Mouse (Mus musculus) thymus, adult 2 months (tissue): ENCODE data around the gene Krt18. TPM values are rescaled to one million over a fixed set of nuclear protein-coding genes. Genes with fewer than 3 reads are reported as not detected.
A peak's percentile ranks its signal among the peaks of the same experiment; 100 is the strongest.

ENCODE experiments used
- DNase-seq: peaks from one replicate; pipeline ENCODE4 v3.0.0; 2021
- H3K27ac ChIP-seq: fragments of 200-500 bp; 2 replicates; pipeline ENCODE4 v1.5.1; 2012; ENCODE audit warnings: low read length, control low read depth; ENCODE audit not compliant: control insufficient read depth, insufficient read depth
- H3K27me3 ChIP-seq: fragments of 200-500 bp; 2 replicates; pipeline ENCODE4 v1.6.1; 2012; ENCODE audit warnings: mild to moderate bottlenecking, low read length, moderate library complexity, mixed read lengths; ENCODE audit not compliant: control insufficient read depth, insufficient read depth
- H3K36me3 ChIP-seq: fragments of 200-500 bp; 2 replicates; pipeline ENCODE4 v1.6.1; 2012; ENCODE audit warnings: mild to moderate bottlenecking, low read length, moderate library complexity; ENCODE audit not compliant: control insufficient read depth, insufficient read depth
- H3K4me1 ChIP-seq: fragments of 200-500 bp; replicated peaks from 2 replicates; pipeline ENCODE4 v1.6.1; 2012; ENCODE audit warnings: low read length; ENCODE audit not compliant: control insufficient read depth, insufficient read depth
- H3K4me3 ChIP-seq: fragments of 200-500 bp; 2 replicates; pipeline ENCODE4 v1.5.1; 2012; ENCODE audit warnings: mild to moderate bottlenecking, low read length, control low read depth, moderate library complexity; ENCODE audit not compliant: control insufficient read depth, insufficient read depth
- CTCF ChIP-seq: fragments of 200-500 bp; IDR thresholded peaks from 2 replicates; pipeline ENCODE4 v1.5.1; 2012; ENCODE audit warnings: mild to moderate bottlenecking, control low read depth, low read length, moderate library complexity, borderline replicate concordance; ENCODE audit not compliant: control insufficient read depth, poor library complexity, insufficient read depth; ENCODE audit errors: extremely low read depth
- POLR2A ChIP-seq: fragments of 200-500 bp; IDR thresholded peaks from 2 replicates; pipeline ENCODE4 v1.6.1; 2012; ENCODE audit warnings: mild to moderate bottlenecking, low read length, control low read depth, moderate library complexity; ENCODE audit not compliant: control insufficient read depth, poor library complexity, insufficient read depth; ENCODE audit errors: extremely low read depth
- WGBS: fragments of 180-500 bp; shearing (Covaris S2); methylation state at CpG from one replicate; pipeline ENCODE4 v1.1.7; 2018; 5-methylcytosine and 5-hydroxymethylcytosine counted together
- polyA plus RNA-seq: library from polyadenylated mRNA; depleted of rRNA; stranded (reverse); fragments of >200 nt; gene quantifications from 2 replicates; pipeline ENCODE4 v1.2.3, GENCODE M21; 2012; rRNA removed

Krt18 gene
- polyA plus RNA-seq = 197 and 219 TPM in 2 replicates

DNA sequence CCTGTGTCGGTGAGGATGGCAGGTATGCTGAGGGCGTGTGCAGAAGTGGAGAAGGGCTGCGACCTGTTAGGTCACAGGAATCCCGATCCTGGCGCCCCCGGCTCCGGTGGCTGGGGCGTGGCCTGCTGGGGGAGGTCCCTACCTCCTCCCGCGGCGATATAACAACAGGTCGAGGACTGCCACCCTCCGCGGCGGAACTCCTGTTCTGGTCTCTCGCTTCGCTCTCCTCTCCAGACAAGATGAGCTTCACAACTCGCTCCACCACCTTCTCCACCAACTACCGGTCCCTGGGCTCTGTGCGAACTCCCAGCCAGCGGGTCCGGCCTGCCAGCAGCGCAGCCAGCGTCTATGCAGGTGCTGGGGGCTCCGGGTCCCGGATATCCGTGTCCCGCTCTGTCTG lies at the start of gene Krt18:
Gene Krt18 (plus strand): TSS at position 141 of the 400 bp plus-strand sequence.
- peaks cover 7% of the 10 kb centered on the region; the same call in 1 of the 2 replicates for H3K27me3 ChIP-seq
- TF ChIP-seq CTCF (no peak), POLR2A (no peak)
- H3K36me3 ChIP-seq = no peaks in the 10 kb centered on the region
- H3K4me3 ChIP-seq = peak within 1 kb of the TSS; percentile 18
- H3K4me1 ChIP-seq = no peaks in the 10 kb centered on the region; the same call in 1 of the 2 replicates
- 0 out of 2 replicates have a peak within 1 kb of the TSS, but pooled peaks have one; percentile 18 for H3K27ac ChIP-seq
- 4% methylated on average over 28 of the region's 28 CpGs for WGBS
- DNase-seq = peak; percentile 18

DNA sequence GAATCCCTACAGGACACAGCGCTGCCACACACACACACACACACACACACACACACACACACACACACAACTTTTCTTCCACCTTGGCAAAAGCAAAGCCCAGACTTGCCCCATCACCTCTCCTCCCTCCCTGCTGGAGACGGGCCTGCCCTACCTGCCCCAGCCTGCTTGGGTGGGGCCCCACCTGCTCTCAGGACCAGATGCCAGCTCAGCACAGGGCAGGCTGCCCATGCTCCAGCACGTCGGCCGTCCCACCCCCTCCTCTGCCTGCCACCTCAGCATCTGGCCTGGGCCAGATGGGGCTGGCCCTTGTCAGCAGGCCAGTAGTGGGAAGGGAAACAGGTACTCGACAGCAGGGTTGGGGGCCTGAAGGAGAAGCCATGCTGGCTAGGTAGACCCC lies 47.1 kb upstream of the Krt18 start:
- no peak overlapping the region for H3K4me3 ChIP-seq
- TF ChIP-seq POLR2A (no peak), CTCF (no peak)
- DNase-seq = no peak
- H3K27me3 ChIP-seq = no peaks in the 10 kb centered on the region; the same call in 1 of the 2 replicates
- H3K27ac ChIP-seq = no peak overlapping the region
- peaks cover 12% of the 10 kb centered on the region for H3K4me1 ChIP-seq
- H3K36me3 ChIP-seq = no peaks in the 10 kb centered on the region
- 77% methylated on average over 6 of the region's 6 CpGs for WGBS

DNA sequence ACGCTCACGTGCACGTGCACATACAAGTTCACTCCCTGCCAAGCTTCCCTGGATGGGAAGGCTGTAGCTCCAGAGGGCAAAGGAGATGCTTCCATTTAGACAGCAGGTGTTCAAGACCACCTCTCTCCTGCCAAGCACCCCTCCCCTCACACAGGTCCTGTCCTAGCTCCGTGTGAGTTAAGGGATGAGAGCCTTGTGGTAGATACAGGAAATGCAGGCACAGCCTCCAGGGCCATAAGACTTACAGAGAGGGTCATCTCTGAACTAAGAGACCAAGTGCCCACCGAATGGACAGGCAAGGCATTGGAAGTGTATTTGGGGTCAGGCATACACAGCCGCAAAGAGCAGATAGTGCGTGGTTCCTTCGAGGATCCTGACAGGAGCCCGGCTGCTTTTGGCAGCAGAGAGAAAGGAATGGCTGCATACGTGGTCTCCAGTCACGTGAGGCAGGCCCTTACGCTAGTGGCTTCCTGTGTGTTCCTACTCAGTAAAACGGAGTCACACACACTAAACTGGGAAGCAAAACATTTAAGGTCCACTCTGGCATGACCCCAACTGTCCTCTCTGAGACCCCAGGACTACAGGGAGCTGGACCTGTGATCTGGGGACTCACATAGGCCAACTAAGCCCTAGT lies 44.5 kb upstream of the Krt18 start:
- WGBS = 73% methylated on average over 13 of the region's 13 CpGs
- no peak for DNase-seq

DNA sequence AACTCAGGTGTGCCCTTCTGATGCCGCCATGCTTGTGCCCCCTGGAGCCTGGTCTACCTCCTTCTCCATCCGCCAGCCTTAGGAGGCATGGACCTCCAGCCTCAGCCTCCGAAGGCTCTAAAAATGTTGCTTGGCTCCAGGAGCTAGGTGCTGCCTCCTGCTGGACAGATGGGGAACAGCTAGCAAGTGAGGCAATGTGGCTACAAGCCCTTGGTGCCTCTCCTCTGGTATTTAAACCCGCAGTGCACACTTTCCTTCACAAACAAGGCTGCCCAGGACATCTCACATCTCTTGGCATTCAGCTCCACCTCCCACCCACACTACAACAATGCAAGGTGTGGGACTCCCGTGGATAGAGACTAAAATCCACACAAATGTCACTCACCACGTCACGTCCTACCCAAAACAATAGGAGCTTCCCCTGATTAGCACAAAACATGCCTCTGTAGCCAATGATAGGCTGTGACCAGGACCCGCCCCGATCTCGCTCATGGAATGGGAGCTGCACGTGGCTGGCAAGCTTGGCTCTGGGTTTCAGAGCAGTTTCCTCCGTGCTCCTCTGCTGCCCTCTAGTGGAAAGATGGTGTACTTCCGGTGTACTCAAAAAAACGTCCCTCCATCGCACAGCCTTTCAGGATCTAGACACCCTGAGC lies 43.9 kb upstream of the Krt18 start:
- Histone ChIP-seq H3K4me1 (peaks cover 3% of the 10 kb centered on the region), H3K4me3 (no peak overlapping the region), H3K36me3 (no peaks in the 10 kb centered on the region), H3K27me3 (no peaks in the 10 kb centered on the region), H3K27ac (no peak overlapping the region)
- TF ChIP-seq POLR2A (no peak), CTCF (peak; percentile 78; the same call in 1 of the 2 replicates)
- WGBS = 5% methylated on average over 15 of the region's 15 CpGs
- peak; percentile 79 for DNase-seq

More for the DNA sequence above, 44.5 kb upstream of the Krt18 start:
- Histone ChIP-seq H3K4me1 (peaks cover 3% of the 10 kb centered on the region), H3K4me3 (no peak overlapping the region), H3K27me3 (no peaks in the 10 kb centered on the region), H3K27ac (no peak overlapping the region), H3K36me3 (no peaks in the 10 kb centered on the region)
- TF ChIP-seq CTCF (no peak), POLR2A (no peak)

DNA sequence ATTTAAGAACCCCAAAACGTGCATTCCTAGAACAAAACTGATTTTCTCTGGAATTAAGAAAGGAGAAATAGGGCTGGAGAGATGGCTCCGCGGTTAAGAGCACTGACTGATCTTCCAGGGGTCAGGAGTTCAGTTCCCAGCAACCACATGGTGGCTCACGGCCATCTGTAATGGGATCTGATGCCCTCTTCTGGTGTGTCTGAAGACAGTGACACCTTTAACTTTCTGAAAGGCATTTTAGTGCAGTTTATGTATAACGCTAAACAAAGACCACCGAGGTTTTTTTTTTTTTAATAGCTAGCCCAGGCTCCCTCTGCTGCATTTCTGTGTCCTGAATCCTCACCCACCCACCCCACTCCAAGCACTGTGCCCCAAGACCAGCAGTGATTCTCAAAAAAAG lies 43.2 kb upstream of the Krt18 start:
- TF ChIP-seq POLR2A (no peak), CTCF (no peak)
- H3K4me1 ChIP-seq = peaks cover 3% of the 10 kb centered on the region
- 7% methylated on average over 6 of the region's 6 CpGs for WGBS
- H3K27ac ChIP-seq = no peak overlapping the region
- no peaks in the 10 kb centered on the region for H3K36me3 ChIP-seq
- no peak for DNase-seq
- no peaks in the 10 kb centered on the region for H3K27me3 ChIP-seq
- H3K4me3 ChIP-seq = no peak overlapping the region

DNA sequence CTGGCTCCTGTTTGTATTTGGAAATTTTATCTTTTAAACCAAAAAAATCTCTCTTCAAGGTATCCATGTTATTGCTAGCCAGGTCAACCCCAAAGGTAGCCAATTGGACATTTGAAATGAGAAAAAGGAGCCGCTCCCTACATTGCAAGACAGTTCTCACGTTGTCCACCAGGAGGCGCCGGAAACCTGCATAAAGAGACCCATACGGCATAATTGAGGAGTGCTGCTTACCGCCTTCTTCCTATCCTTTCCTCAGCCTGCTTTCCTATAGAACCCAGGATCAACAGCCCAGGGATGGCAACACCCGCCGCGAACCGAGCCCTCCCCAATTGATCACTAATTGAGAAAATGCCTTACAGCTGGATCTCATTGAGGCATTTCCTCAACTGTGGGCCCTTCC lies 39.9 kb upstream of the Krt18 start:
- H3K27ac ChIP-seq = no peak overlapping the region
- 1% methylated on average over 10 of the region's 10 CpGs for WGBS
- no peak overlapping the region for H3K4me3 ChIP-seq
- DNase-seq = peak; percentile 77
- peaks cover 3% of the 10 kb centered on the region for H3K4me1 ChIP-seq
- H3K27me3 ChIP-seq = no peaks in the 10 kb centered on the region
- TF ChIP-seq CTCF (no peak), POLR2A (no peak)
- H3K36me3 ChIP-seq = no peaks in the 10 kb centered on the region

DNA sequence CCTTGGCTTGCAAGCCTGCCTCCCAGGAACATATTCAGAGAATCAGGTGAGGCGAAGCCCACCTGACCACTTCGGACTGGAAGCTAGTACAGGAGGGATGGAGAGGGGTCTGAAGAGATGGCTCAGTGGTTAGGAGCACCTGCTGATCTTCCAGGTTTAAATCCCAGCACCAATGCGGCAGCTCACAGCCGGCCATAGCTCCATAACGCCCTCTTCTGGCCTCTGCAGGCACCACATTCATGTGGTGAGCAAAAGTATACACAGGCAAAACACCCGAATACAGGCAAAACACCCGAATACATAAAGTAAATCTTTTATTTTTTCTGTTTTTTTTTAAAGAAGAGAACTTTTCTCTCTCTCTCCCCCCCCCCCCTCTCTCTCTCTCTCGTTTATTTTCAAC lies 39.3 kb upstream of the Krt18 start:
- DNase-seq = no peak
- no peak for TF ChIP-seq CTCF
- no peak for TF ChIP-seq POLR2A
- WGBS = 70% methylated on average over 8 of the region's 8 CpGs
- H3K4me3 ChIP-seq = no peak overlapping the region
- H3K36me3 ChIP-seq = no peaks in the 10 kb centered on the region
- H3K27me3 ChIP-seq = no peaks in the 10 kb centered on the region
- H3K4me1 ChIP-seq = peaks cover 3% of the 10 kb centered on the region
- no peak overlapping the region for H3K27ac ChIP-seq
